Comparison of ENCODE assay signal across 11 mouse cellular contexts in genomic region chr7:45172974-45173373, GRCm38 (mm10). TPM values are rescaled to one million over a fixed set of nuclear protein-coding genes. Genes with fewer than 3 reads are reported as not detected.
A peak's percentile ranks its signal among the peaks of the same experiment; 100 is the strongest.
DNase-seq lines count a peak whose midpoint lies in the region; ATAC-seq and TF ChIP-seq lines count a peak whose summit lies in the region.
"Had no signal": no experiment of that assay in that cellular context is flagged by ENCODE, and none has a peak within 500 bp of the region (broad histone marks: within the 10 kb centered on the region; RNA-seq: fewer than 3 reads in every experiment).

No protein-coding gene starts in this region.

- no peaks in the 10 kb centered on the region for H3K79me2 ChIP-seq in MEL (ENCODE audit: control insufficient read depth, insufficient read depth, low read length, poor library complexity)

- H3K27ac ChIP-seq in hindbrain, embryonic 11.5 days (ENCODE audit: low read depth, low read length): no peak overlapping the region
- H3K27ac ChIP-seq in hindbrain, embryonic 16.5 days (ENCODE audit: low read depth, low read length): no peak overlapping the region
- H3K27ac ChIP-seq in MEL (ENCODE audit: control insufficient read depth, low read depth, low read length): no peak overlapping the region

- ATAC-seq in hindbrain, embryonic 11.5 days (ENCODE audit: low FRiP score): no peak
- no peak for ATAC-seq in hindbrain, embryonic 16.5 days
- ATAC-seq in megakaryocyte, adult 5-6 weeks (ENCODE audit: poor library complexity, severe bottlenecking): peak; percentile 48

- peak; percentile 29 for TF ChIP-seq RAD21 in MEL (IDR thresholded peaks at IDR 0.05; ENCODE audit: low read depth, low read length)

- no peaks in the 10 kb centered on the region for H3K36me3 ChIP-seq in hindbrain, embryonic 11.5 days (ENCODE audit: control insufficient read depth, insufficient read depth, low read length)
- H3K36me3 ChIP-seq in hindbrain, embryonic 16.5 days (ENCODE audit: control insufficient read depth, insufficient read depth, low read length): no peaks in the 10 kb centered on the region
- H3K36me3 ChIP-seq in MEL (ENCODE audit: control insufficient read depth in 1 of 2, insufficient read depth in 2 of 2, low read length in 2 of 2): no peaks in the 10 kb centered on the region

- peaks cover 8% of the 10 kb centered on the region; the same call in 1 of the 2 replicates for H3K4me1 ChIP-seq in hindbrain, embryonic 11.5 days (replicated peaks; ENCODE audit: control insufficient read depth, insufficient read depth, low read length)
- peaks cover 13% of the 10 kb centered on the region; the same call in 1 of the 2 replicates for H3K4me1 ChIP-seq in hindbrain, embryonic 16.5 days (ENCODE audit: control insufficient read depth, insufficient read depth, low read depth, low read length)
- H3K4me1 ChIP-seq in MEL (ENCODE audit: control insufficient read depth in 1 of 2, insufficient read depth in 2 of 2, low read length in 2 of 2): no peaks in the 10 kb centered on the region

- H3K4me3 ChIP-seq in hindbrain, embryonic 11.5 days (ENCODE audit: low read depth, low read length): no peak overlapping the region
- H3K4me3 ChIP-seq in hindbrain, embryonic 16.5 days (ENCODE audit: low read length): no peak overlapping the region
- H3K4me3 ChIP-seq in MEL (ENCODE audit: control insufficient read depth in 1 of 2, insufficient read depth in 1 of 2, low read depth in 2 of 2, low read length in 2 of 2): no peak overlapping the region

- TF ChIP-seq EP300 in MEL (IDR thresholded peaks at IDR 0.05; ENCODE audit: low read depth in 1 of 2, low read length in 2 of 2): no peak

- H3K9ac ChIP-seq in hindbrain, embryonic 11.5 days (ENCODE audit: low read depth, low read length): no peak overlapping the region
- H3K9ac ChIP-seq in hindbrain, embryonic 16.5 days (ENCODE audit: low read depth, low read length): no peak overlapping the region
- no peak overlapping the region for H3K9ac ChIP-seq in MEL (ENCODE audit: control insufficient read depth, low read depth, low read length, poor library complexity, severe bottlenecking)

- no peak for TF ChIP-seq POLR2A in MEL (IDR thresholded peaks at IDR 0.05; ENCODE audit: control insufficient read depth in 1 of 2, insufficient read depth in 1 of 2, low read depth in 1 of 2, low read length in 2 of 2, poor library complexity in 1 of 2)

- peak; percentile 69 to 78 (median 70) for TF ChIP-seq CTCF in MEL (IDR thresholded peaks at IDR 0.05 in 2 of 3, conservative IDR thresholded peaks at IDR 0.05 in 1 of 3; ENCODE audit: control insufficient read depth in 1 of 3, insufficient read depth in 1 of 3, low read depth in 2 of 3, low read length in 3 of 3, poor library complexity in 1 of 3, severe bottlenecking in 1 of 3)

- H3K27me3 ChIP-seq in hindbrain, embryonic 11.5 days (ENCODE audit: control insufficient read depth, insufficient read depth, low read length): peaks cover 68% of the 10 kb centered on the region
- H3K27me3 ChIP-seq in hindbrain, embryonic 16.5 days (replicated peaks; ENCODE audit: control insufficient read depth, insufficient read depth, low read length): peaks cover 69% of the 10 kb centered on the region
- H3K27me3 ChIP-seq in MEL (ENCODE audit: control insufficient read depth in 1 of 2, insufficient read depth in 2 of 2, low read length in 2 of 2): no peaks in the 10 kb centered on the region

- no peak overlapping the region for H3K4me2 ChIP-seq in hindbrain, embryonic 11.5 days (replicated peaks; ENCODE audit: low read depth, low read length)
- no peak overlapping the region for H3K4me2 ChIP-seq in hindbrain, embryonic 16.5 days (ENCODE audit: low read length)

- H3K9me3 ChIP-seq in hindbrain, embryonic 11.5 days (ENCODE audit: control insufficient read depth, low read length): peaks cover 14% of the 10 kb centered on the region
- no peaks in the 10 kb centered on the region for H3K9me3 ChIP-seq in hindbrain, embryonic 16.5 days (ENCODE audit: control insufficient read depth, low read length)
- no peaks in the 10 kb centered on the region for H3K9me3 ChIP-seq in MEL (replicated peaks; ENCODE audit: insufficient read depth, low read length)

- DNase-seq in hindbrain, embryonic 11.5 days (ENCODE audit: low spot score): peak; percentile 34
- DNase-seq in 416B (ENCODE audit: low read depth): peak; percentile 57
- DNase-seq in MEL (ENCODE audit: low read depth, low spot score): peak; percentile 68
- DNase-seq in urinary bladder, postnatal 14 days (ENCODE audit: low spot score): no peak
- no peak for DNase-seq in gastrocnemius, adult 18-20 months (ENCODE audit: low spot score)
- DNase-seq in frontal cortex, postnatal 10 days (ENCODE audit: low spot score in 2 of 2): no peak

- WGBS in hindbrain, embryonic 11.5 days: 61% methylated on average over 7 of the region's 7 CpGs
- WGBS in hindbrain, embryonic 16.5 days: 59% methylated on average over 7 of the region's 7 CpGs

TF ChIP-seq in MEL, 35 proteins besides CTCF, POLR2A, EP300 and RAD21 (continues in another document):
- no peak for TF ChIP-seq TBP (IDR thresholded peaks at IDR 0.05; ENCODE audit: low read depth, low read length)
- TF ChIP-seq ZC3H11A (IDR thresholded peaks at IDR 0.05; ENCODE audit: low read depth, low read length): peak; percentile 23; the same call in 1 of the 2 replicates
- no peak for TF ChIP-seq BHLHE40 (IDR thresholded peaks at IDR 0.05; ENCODE audit: borderline replicate concordance, low read depth, low read length)
- TF ChIP-seq TCF12 (IDR thresholded peaks at IDR 0.05; ENCODE audit: low read depth, low read length): no peak
- TF ChIP-seq MAZ (IDR thresholded peaks at IDR 0.05; ENCODE audit: low read depth, low read length): no peak
- 0 out of 2 replicates have a peak, but pooled peaks have one; percentile 7 for TF ChIP-seq ZNF384 (IDR thresholded peaks at IDR 0.05; ENCODE audit: low read depth, low read length)
- no peak for TF ChIP-seq GABPA (IDR thresholded peaks at IDR 0.05; ENCODE audit: low read depth, low read length)
- no peak for TF ChIP-seq GATA1 (IDR thresholded peaks at IDR 0.05; ENCODE audit: low read depth, low read length)
- 0 out of 2 replicates have a peak, but pooled peaks have one; percentile 26 for TF ChIP-seq SIN3A (IDR thresholded peaks at IDR 0.05; ENCODE audit: low read length)
- TF ChIP-seq POLR2AphosphoS5 (IDR thresholded peaks at IDR 0.05; ENCODE audit: borderline replicate concordance, low read depth, low read length): no peak
- TF ChIP-seq USF2 (IDR thresholded peaks at IDR 0.05; ENCODE audit: borderline replicate concordance in 1 of 2, insufficient read depth in 1 of 2, low read depth in 1 of 2, low read length in 2 of 2): no peak
- TF ChIP-seq SMC3 (IDR thresholded peaks at IDR 0.05; ENCODE audit: low read depth, low read length): peak; percentile 70
- no peak for TF ChIP-seq CHD2 (IDR thresholded peaks at IDR 0.05; ENCODE audit: low read length)
- TF ChIP-seq E2F4 (IDR thresholded peaks at IDR 0.05; ENCODE audit: borderline replicate concordance, low read depth, low read length): no peak
- no peak for TF ChIP-seq USF1 (IDR thresholded peaks at IDR 0.05; ENCODE audit: low read depth, low read length)

RNA-seq across cellular contexts. Expression of gene Gfy, which starts 6.4 kb away (rescaled TPM):
- polyA plus RNA-seq in hindbrain, embryonic 11.5 days (2014; fragmentation: Nextera tagmentation; extraction: Ambion mirVana): not detected in 2 replicates
- polyA plus RNA-seq in hindbrain, embryonic 16.5 days (2015; fragmentation: Nextera tagmentation; extraction: Ambion mirVana): not detected in 2 replicates
- not detected in 2 replicates for total RNA-seq in MEL (2012; rRNA removed)
- not detected for polyA plus RNA-seq in MEL (2012; ENCODE audit: insufficient read depth in 1 of 2, insufficient read length in 2 of 2, low read depth in 1 of 2, low replicate concordance in 2 of 2, missing spikeins in 1 of 2)
- not detected in 2 replicates for total RNA-seq in megakaryocyte, adult 5-6 weeks (2015)
- total RNA-seq in megakaryocyte, adult 5-6 weeks (2017): not detected in 2 replicates
- not detected for total RNA-seq in gastrocnemius, adult 18-20 months (2021)
- polyA plus RNA-seq: heart, embryonic 14.5 days had no signal

RNA-seq across cellular contexts. Expression of gene Pth2, which starts 7.8 kb away (rescaled TPM):
- polyA plus RNA-seq in hindbrain, embryonic 11.5 days (2014; fragmentation: Nextera tagmentation; extraction: Ambion mirVana): not detected in 2 replicates
- 0.75 and 1.4 TPM in 2 replicates for polyA plus RNA-seq in hindbrain, embryonic 16.5 days (2015; fragmentation: Nextera tagmentation; extraction: Ambion mirVana)
- total RNA-seq in MEL (2012; rRNA removed): not detected in 2 replicates
- not detected for polyA plus RNA-seq in MEL (2012; ENCODE audit: insufficient read depth in 1 of 2, insufficient read length in 2 of 2, low read depth in 1 of 2, low replicate concordance in 2 of 2, missing spikeins in 1 of 2)
- total RNA-seq in megakaryocyte, adult 5-6 weeks (2015): not detected in 2 replicates
- total RNA-seq in megakaryocyte, adult 5-6 weeks (2017): not detected in 2 replicates
- total RNA-seq in gastrocnemius, adult 18-20 months (2021): not detected
- total RNA-seq: layer of hippocampus, adult 18-20 months had no signal
- polyA plus RNA-seq: embryonic facial prominence, embryonic 14.5 days had no signal

RNA-seq across cellular contexts. Expression of gene Slc17a7, which starts 9.2 kb away (rescaled TPM):
- 0.51 and 1.1 TPM in 2 replicates for polyA plus RNA-seq in hindbrain, embryonic 11.5 days (2014; fragmentation: Nextera tagmentation; extraction: Ambion mirVana)
- 1.1 and 1.5 TPM in 2 replicates for polyA plus RNA-seq in hindbrain, embryonic 16.5 days (2015; fragmentation: Nextera tagmentation; extraction: Ambion mirVana)
- 0.23 TPM in 2 replicates for total RNA-seq in MEL (2012; rRNA removed)
- 1 to 10 TPM in 1 of 2 experiments, not detected in 1; 1.0 TPM for polyA plus RNA-seq in MEL (2012; ENCODE audit: insufficient read depth in 1 of 2, insufficient read length in 2 of 2, low read depth in 1 of 2, low replicate concordance in 2 of 2, missing spikeins in 1 of 2)
- total RNA-seq in megakaryocyte, adult 5-6 weeks (2015): 0.18 TPM in 1 of 2 replicates, not detected in the other
- not detected in 2 replicates for total RNA-seq in megakaryocyte, adult 5-6 weeks (2017)
- under 1 TPM; 0.14 to 0.17 TPM for total RNA-seq in gastrocnemius, adult 18-20 months (2021)

RNA-seq across cellular contexts. Expression of gene Aldh16a1, which starts 18.6 kb away (rescaled TPM):
- polyA plus RNA-seq in hindbrain, embryonic 11.5 days (2014; fragmentation: Nextera tagmentation; extraction: Ambion mirVana): 20.8 and 28.6 TPM in 2 replicates
- 18.8 and 22.9 TPM in 2 replicates for polyA plus RNA-seq in hindbrain, embryonic 16.5 days (2015; fragmentation: Nextera tagmentation; extraction: Ambion mirVana)
- total RNA-seq in MEL (2012; rRNA removed): 33.9 and 34.0 TPM in 2 replicates
- polyA plus RNA-seq in MEL (2012; ENCODE audit: insufficient read depth in 1 of 2, insufficient read length in 2 of 2, low read depth in 1 of 2, low replicate concordance in 2 of 2, missing spikeins in 1 of 2): 10 to 100 TPM in 1 of 2 experiments, not detected in 1; 61.6 TPM
- total RNA-seq in megakaryocyte, adult 5-6 weeks (2015): 68.0 and 72.0 TPM in 2 replicates
- 26.9 and 33.7 TPM in 2 replicates for total RNA-seq in megakaryocyte, adult 5-6 weeks (2017)
- total RNA-seq in gastrocnemius, adult 18-20 months (2021): 10 to 100 TPM; 10.6 to 12.8 TPM

RNA-seq across cellular contexts. Expression of gene Pih1d1, which starts 18.9 kb away (rescaled TPM):
- 105 TPM in 2 replicates for polyA plus RNA-seq in hindbrain, embryonic 11.5 days (2014; fragmentation: Nextera tagmentation; extraction: Ambion mirVana)
- polyA plus RNA-seq in hindbrain, embryonic 16.5 days (2015; fragmentation: Nextera tagmentation; extraction: Ambion mirVana): 94.5 and 97.6 TPM in 2 replicates
- total RNA-seq in MEL (2012; rRNA removed): 119 and 141 TPM in 2 replicates
- 100 to 1,000 TPM in 1 of 2 experiments, not detected in 1; 148 TPM for polyA plus RNA-seq in MEL (2012; ENCODE audit: insufficient read depth in 1 of 2, insufficient read length in 2 of 2, low read depth in 1 of 2, low replicate concordance in 2 of 2, missing spikeins in 1 of 2)
- 131 and 132 TPM in 2 replicates for total RNA-seq in megakaryocyte, adult 5-6 weeks (2015)
- total RNA-seq in megakaryocyte, adult 5-6 weeks (2017): 43.9 and 51.4 TPM in 2 replicates
- total RNA-seq in gastrocnemius, adult 18-20 months (2021): 10 to 100 TPM; 34.2 to 34.5 TPM

Comparison
In these comparisons a context has a peak if more than half of its experiments do, and no peak if none do; other contexts are left out.
1. DNase-seq: peak in hindbrain, embryonic 11.5 days (single experiment), 416B (single experiment) and MEL (single experiment); none in urinary bladder, postnatal 14 days (single experiment), gastrocnemius, adult 18-20 months (single experiment) and frontal cortex, postnatal 10 days (0 of 2).